Mouse (Mus musculus) left cerebral cortex, postnatal 14 days (tissue): Measurements from ENCODE around the gene Acaa1a. TPM values are rescaled to one million over a fixed set of nuclear protein-coding genes. Genes with fewer than 3 reads are reported as not detected.

Source experiments
- DNase-seq, 2 experiments: peaks; one replicate each; pipeline ENCODE4 v3.0.0; 2021 to 2022; ENCODE audit warnings: low spot score in 2 of 2, mixed read lengths in 1 of 2
- intact Hi-C: fragments of 180-260 bp; cut with DNase I; formaldehyde crosslinking; loops from one replicate; pipeline ENCODE4 v1.15.1; 2025
- total RNA-seq, 2 experiments: library from RNA; stranded (reverse); gene quantifications; 2 replicates each; pipeline ENCODE4 v1.2.3; 2021

The Acaa1a gene
- total RNA-seq, 2 experiments from 2014 or later, result 67.2 to 73.8 TPM

DNA sequence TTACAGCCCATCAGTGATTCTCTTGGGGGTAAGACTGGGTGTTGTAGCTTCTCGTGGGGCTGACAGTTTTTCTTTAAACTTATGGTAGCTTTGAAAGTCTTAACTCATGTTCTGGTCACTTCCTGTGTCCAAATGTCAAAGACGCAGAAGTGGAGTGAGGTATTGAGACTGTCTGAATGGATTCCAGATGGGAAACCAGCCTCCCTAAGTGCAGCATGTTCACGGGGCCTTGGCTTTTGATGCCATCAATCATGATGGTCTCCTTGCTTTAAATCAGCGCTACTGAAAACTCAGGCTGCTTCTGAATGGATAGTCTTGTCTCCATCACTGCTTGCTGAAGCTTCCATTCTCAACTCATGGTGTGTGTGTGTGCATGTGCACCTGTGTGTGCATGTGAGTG lies 31.8 kb downstream of the Acaa1a start:
- intact Hi-C loops, result no loop called here
- no peak for DNase-seq

DNA sequence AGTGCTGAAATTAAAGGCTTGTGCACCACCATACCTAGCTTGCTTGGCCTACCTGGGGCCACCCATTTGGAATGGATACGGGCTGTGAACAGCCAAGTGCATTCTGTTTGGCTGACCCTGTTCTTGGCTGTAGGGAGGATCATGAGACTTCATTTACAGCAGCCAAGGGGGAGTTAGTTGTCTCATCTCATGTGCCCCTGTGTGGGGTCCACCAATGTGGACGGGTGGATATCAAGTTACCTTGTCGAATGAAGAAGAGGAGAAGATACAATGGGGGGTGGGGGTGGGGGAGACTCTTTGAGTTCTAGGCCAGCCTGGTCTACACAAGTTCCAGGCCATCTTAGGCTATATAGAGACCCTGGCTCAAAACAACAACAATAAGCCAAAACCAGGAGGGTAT lies 35.5 kb downstream of the Acaa1a start:
- DNase-seq, result no peak
- intact Hi-C loops, result no loop called here

DNA sequence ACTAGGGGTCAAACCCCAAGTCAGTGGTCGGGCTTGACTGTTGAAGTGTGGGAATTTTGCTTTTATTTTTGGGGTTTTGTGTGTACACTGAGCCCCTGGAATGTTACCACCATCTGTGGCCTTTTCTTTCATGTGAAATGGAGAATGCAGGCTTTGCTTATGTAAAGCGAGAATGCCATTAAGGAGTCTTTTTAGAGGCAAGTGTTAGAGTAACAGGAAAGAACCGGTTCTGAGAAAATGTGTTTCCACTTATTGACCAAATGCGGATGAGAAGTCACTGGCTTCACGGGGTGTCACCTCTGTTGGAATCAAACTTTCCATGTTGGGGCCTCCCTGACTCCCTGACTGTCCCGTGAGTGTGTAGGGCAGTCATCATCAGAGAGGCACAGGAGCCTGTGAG lies 36.1 kb downstream of the Acaa1a start:
- no peak for DNase-seq
- intact Hi-C loops, result no loop called here

DNA sequence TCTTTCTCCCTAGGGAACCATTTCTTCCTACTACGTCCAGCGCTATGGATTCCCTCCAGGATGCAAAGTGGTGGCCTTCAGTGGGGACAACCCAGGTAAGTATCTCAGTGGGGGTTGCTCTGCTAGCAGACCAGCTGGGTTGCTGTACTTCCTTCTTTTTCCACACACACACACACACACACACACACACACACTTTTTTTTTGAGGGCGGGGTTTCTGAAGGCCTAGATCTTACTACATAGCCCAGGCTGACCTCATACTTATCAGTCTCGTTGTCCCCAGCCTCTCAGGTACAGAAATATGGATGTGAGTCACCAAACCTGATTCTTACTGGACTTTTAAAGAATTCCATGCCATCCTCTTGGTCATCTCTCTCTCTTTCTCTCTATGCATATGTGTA lies 38.8 kb downstream of the Acaa1a start:
- intact Hi-C loops, result no loop called here
- no peak for DNase-seq

DNA sequence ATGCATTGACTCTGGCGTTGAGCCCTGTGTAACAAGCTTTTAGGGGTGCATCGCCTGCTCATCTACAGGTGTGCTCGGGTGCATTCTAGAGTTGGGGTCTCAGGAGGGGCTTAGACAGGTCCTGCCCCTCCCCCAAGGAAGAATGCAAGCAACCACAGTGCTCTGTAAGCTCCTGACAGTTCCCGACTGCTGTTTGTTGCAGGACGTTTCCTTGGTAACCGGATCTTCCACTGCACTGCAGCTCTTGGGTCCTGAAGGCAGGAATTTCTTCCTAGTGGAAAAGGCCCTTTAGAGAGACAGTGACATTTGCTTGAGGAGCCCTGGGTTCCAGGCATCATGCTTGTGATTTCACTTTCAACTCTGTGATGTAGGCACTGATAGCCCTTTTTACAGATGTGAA lies 43.1 kb downstream of the Acaa1a start:
- intact Hi-C loops, result no loop called here
- DNase-seq, result peak; percentile 25 to 55

DNA sequence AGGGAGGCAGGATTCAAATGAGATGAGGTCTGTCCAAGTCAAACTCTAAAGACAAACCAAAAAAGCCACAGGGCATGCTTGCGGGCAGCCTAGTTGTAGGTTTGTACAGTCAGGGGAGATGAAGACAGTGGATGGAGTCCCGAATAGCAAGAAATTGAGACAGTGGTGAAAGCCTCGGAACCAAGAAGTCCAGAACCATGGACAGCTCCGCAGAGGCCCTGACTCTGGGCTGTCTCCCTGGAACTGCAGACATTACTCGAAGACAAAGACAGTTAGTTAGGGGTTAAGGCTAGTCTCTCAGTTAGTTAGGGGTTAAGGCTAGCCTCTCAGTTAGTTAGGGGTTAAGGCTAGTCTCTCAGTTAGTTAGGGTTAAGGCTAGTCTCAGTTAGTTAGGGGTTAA lies 49.5 kb downstream of the Acaa1a start:
- no peak for DNase-seq
- intact Hi-C loops, result no loop called here

DNA sequence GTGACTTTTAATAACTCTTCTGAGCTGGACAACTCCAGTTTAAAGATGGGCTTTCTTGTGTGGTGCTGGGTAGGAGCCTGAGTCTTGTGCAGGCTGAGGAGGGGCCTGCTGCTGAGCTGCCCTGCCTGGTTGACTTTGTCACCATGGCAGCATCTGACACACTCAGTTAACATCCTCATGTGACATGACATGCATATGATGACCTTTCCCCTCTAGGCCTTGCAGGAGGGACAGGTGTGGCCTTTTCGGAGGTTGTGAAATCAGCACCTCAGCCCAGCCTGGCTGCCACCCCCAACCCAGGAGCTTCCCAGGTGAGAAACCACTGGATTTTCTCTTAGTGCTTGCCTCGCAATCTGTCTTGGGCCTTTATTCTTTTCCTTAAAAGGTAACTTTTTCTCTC lies 50.7 kb downstream of the Acaa1a start:
- intact Hi-C loops, result no loop called here
- DNase-seq, result no peak

DNA sequence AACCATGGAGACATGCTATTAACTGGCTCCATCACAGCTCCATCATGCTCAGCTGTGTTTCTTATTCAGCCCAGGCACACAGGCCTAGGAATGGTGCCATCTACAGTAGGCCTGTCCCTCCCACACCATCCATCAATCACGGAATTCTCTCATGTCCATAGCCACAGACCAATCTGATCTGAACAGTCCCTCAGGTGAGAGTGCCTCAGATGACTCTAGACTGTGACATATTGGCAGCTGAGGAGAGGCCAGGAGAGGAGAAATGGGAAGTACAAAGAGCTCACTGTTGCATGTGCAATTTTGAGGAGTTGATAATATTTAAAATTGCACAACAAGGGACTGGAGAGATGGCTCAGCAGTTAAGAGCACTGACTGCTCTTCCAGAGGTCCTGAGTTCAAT lies 55.3 kb downstream of the Acaa1a start:
- no peak for DNase-seq
- intact Hi-C loops, result loop anchor here (5.0 kb wide), 1 partner anchor 38 kb away; the partner anchor contains the start of gene Xylb

Other genes with a start within 250 kb of the Acaa1a start
- gene Plcd1, start 246.2 kb upstream of the Acaa1a start, total RNA-seq, result 10 to 100 TPM; 11.5 to 12.1 TPM
- 1 to 10 TPM; 1.8 to 3.1 TPM for gene Dlec1, start 237.2 kb upstream of the Acaa1a start, total RNA-seq
- gene Acaa1b, start 182.6 kb upstream of the Acaa1a start, total RNA-seq, result 1 to 10 TPM; 1.2 to 2.2 TPM
- not detected for gene Gm47289, start 180.5 kb upstream of the Acaa1a start, total RNA-seq
- under 1 TPM in 1 of 2 experiments, not detected in 1; 0.19 TPM for gene Slc22a13, start 130.6 kb upstream of the Acaa1a start, total RNA-seq
- gene Oxsr1, start 17.2 kb upstream of the Acaa1a start, total RNA-seq, result 10 to 100 TPM; 33.2 to 36.4 TPM
- gene Myd88, start 1.7 kb downstream of the Acaa1a start, total RNA-seq, result 1 to 10 TPM; 5.5 to 5.8 TPM
- gene Xylb, start 17.7 kb downstream of the Acaa1a start, total RNA-seq, result 1 to 10 TPM; 3.8 to 3.9 TPM
- not detected for gene Slc22a14, start 25.9 kb downstream of the Acaa1a start, total RNA-seq
- gene Acvr2b, start 62.4 kb downstream of the Acaa1a start, total RNA-seq, result 10 to 100 TPM; 12.7 to 14.6 TPM
- 10 to 100 TPM; 23.8 to 24.7 TPM for gene Exog, start 105.3 kb downstream of the Acaa1a start, total RNA-seq
- gene Scn5a, start 239.3 kb downstream of the Acaa1a start, total RNA-seq, result 1 to 10 TPM; 1.9 to 3.0 TPM